7 mouse cellular contexts compared by ENCODE assay signal in the genomic region with DNA sequence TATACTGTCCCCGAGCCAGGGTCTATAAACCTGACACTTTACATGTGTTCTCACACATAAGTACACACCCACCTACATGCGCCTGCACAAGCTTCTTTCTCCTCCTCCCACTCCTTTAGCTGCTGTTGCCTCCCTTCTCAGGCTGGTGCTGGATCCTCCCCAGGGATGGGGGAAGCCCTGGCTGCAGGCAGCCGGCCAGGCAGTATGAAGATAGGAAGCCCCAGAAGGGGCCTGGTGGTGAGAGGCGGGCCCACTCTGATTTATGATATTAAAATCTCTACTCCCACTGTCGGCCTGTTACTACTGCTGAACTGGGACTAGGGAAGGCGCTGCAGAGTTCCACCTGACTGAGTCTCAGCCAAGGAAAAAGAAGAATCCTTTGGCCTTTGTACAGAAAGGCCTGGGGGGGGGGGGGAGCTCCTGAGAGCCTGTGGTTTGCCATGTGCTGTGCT. TPM values are rescaled to one million over a fixed set of nuclear protein-coding genes. Genes with fewer than 3 reads are reported as not detected.
DNase-seq lines count a peak whose midpoint lies in the region; ATAC-seq and TF ChIP-seq lines count a peak whose summit lies in the region.

No protein-coding gene starts in this region.

- H3K4me3 ChIP-seq in MEL (ENCODE audit: control insufficient read depth in 1 of 2, insufficient read depth in 1 of 2, low read depth in 2 of 2, low read length in 2 of 2): no peak overlapping the region
- H3K4me3 ChIP-seq in hindbrain, embryonic 11.5 days (ENCODE audit: low read depth, low read length): no peak overlapping the region
- no peak overlapping the region for H3K4me3 ChIP-seq in midbrain, embryonic 14.5 days (replicated peaks; ENCODE audit: low read depth, low read length)

- no peak overlapping the region for H3K9ac ChIP-seq in MEL (ENCODE audit: control insufficient read depth, low read depth, low read length, poor library complexity, severe bottlenecking)
- H3K9ac ChIP-seq in hindbrain, embryonic 11.5 days (ENCODE audit: low read depth, low read length): 0 out of 2 replicates have a peak overlapping the region, but pooled peaks have one; percentile 53
- H3K9ac ChIP-seq in midbrain, embryonic 14.5 days (replicated peaks; ENCODE audit: low read length): no peak overlapping the region

- peaks cover 3% of the 10 kb centered on the region; the same call in 1 of the 2 replicates for H3K79me2 ChIP-seq in MEL (ENCODE audit: control insufficient read depth, insufficient read depth, low read length, poor library complexity)

- TF ChIP-seq EP300 in MEL (IDR thresholded peaks at IDR 0.05; ENCODE audit: low read depth in 1 of 2, low read length in 2 of 2): peak; percentile 21 to 22; a peak in 2 of 4 replicates

- no peak for ATAC-seq in hindbrain, embryonic 11.5 days (ENCODE audit: low FRiP score)
- 0 out of 2 replicates have a peak, but pooled peaks have one; percentile 6 for ATAC-seq in midbrain, embryonic 14.5 days (ENCODE audit: low FRiP score, low TSS enrichment)

- 54% methylated on average over 6 of the region's 6 CpGs for WGBS in hindbrain, embryonic 11.5 days
- 38% methylated on average over 6 of the region's 6 CpGs for WGBS in midbrain, embryonic 14.5 days

- peaks cover 3 to 23% of the 10 kb centered on the region in 2 experiments; a peak in 3 of 4 replicates for H3K4me1 ChIP-seq in MEL (ENCODE audit: control insufficient read depth in 1 of 2, insufficient read depth in 2 of 2, low read length in 2 of 2)
- peaks cover 18% of the 10 kb centered on the region for H3K4me1 ChIP-seq in hindbrain, embryonic 11.5 days (replicated peaks; ENCODE audit: control insufficient read depth, insufficient read depth, low read length)
- H3K4me1 ChIP-seq in midbrain, embryonic 14.5 days (ENCODE audit: control insufficient read depth, insufficient read depth, low read length): peaks cover 20% of the 10 kb centered on the region

- peak; percentile 77 for DNase-seq in 3T3-L1 (ENCODE audit: low read depth, low spot score)
- peak; percentile 55 for DNase-seq in MEL (ENCODE audit: low read depth, low spot score)
- DNase-seq in hindbrain, embryonic 11.5 days (ENCODE audit: low spot score): no peak
- peak; percentile 64 to 75 for DNase-seq in layer of hippocampus, postnatal 36 days
- DNase-seq in midbrain, embryonic 14.5 days: peak; percentile 16
- no peak for DNase-seq in cerebellum, postnatal 14 days
- no peak for DNase-seq in adrenal gland, postnatal 25 days

- no peak for TF ChIP-seq RAD21 in MEL (IDR thresholded peaks at IDR 0.05; ENCODE audit: low read depth, low read length)

- H3K4me2 ChIP-seq in hindbrain, embryonic 11.5 days (replicated peaks; ENCODE audit: low read depth, low read length): peak overlapping the region; percentile 77
- no peak overlapping the region for H3K4me2 ChIP-seq in midbrain, embryonic 14.5 days (ENCODE audit: low read length)

- no peak for TF ChIP-seq POLR2A in MEL (IDR thresholded peaks at IDR 0.05; ENCODE audit: control insufficient read depth in 1 of 2, insufficient read depth in 1 of 2, low read depth in 1 of 2, low read length in 2 of 2, poor library complexity in 1 of 2)

- no peaks in the 10 kb centered on the region for H3K9me3 ChIP-seq in MEL (replicated peaks; ENCODE audit: insufficient read depth, low read length)
- H3K9me3 ChIP-seq in hindbrain, embryonic 11.5 days (ENCODE audit: control insufficient read depth, low read length): no peaks in the 10 kb centered on the region
- no peaks in the 10 kb centered on the region for H3K9me3 ChIP-seq in midbrain, embryonic 14.5 days (ENCODE audit: control insufficient read depth, low read length)

- H3K27me3 ChIP-seq in MEL (ENCODE audit: control insufficient read depth in 1 of 2, insufficient read depth in 2 of 2, low read length in 2 of 2): no peaks in the 10 kb centered on the region; a peak in 1 of 4 replicates
- peaks cover 31% of the 10 kb centered on the region for H3K27me3 ChIP-seq in hindbrain, embryonic 11.5 days (ENCODE audit: control insufficient read depth, insufficient read depth, low read length)
- H3K27me3 ChIP-seq in midbrain, embryonic 14.5 days (ENCODE audit: control insufficient read depth, insufficient read depth, low read length): peaks cover 26% of the 10 kb centered on the region

- H3K36me3 ChIP-seq in MEL (ENCODE audit: control insufficient read depth in 1 of 2, insufficient read depth in 2 of 2, low read length in 2 of 2): peaks cover 0 to 15% of the 10 kb centered on the region in 2 experiments; a peak in 2 of 4 replicates
- no peaks in the 10 kb centered on the region for H3K36me3 ChIP-seq in hindbrain, embryonic 11.5 days (ENCODE audit: control insufficient read depth, insufficient read depth, low read length)
- peaks cover 6% of the 10 kb centered on the region for H3K36me3 ChIP-seq in midbrain, embryonic 14.5 days (ENCODE audit: control insufficient read depth, insufficient read depth, low read length)

- H3K27ac ChIP-seq in MEL (ENCODE audit: control insufficient read depth, low read depth, low read length): no peak overlapping the region
- peak overlapping the region; percentile 61; the same call in 1 of the 2 replicates for H3K27ac ChIP-seq in hindbrain, embryonic 11.5 days (ENCODE audit: low read depth, low read length)
- H3K27ac ChIP-seq in midbrain, embryonic 14.5 days (replicated peaks; ENCODE audit: low read depth, low read length): no peak overlapping the region; the same call in 1 of the 2 replicates

- no peak for TF ChIP-seq CTCF in MEL (IDR thresholded peaks at IDR 0.05 in 2 of 3, conservative IDR thresholded peaks at IDR 0.05 in 1 of 3; ENCODE audit: control insufficient read depth in 1 of 3, insufficient read depth in 1 of 3, low read depth in 2 of 3, low read length in 3 of 3, poor library complexity in 1 of 3, severe bottlenecking in 1 of 3)

TF ChIP-seq in MEL, 35 proteins besides CTCF, POLR2A, EP300 and RAD21 (continues in another document):
- TF ChIP-seq RCOR1 (IDR thresholded peaks at IDR 0.05; ENCODE audit: low read depth, low read length): peak; percentile 95
- no peak for TF ChIP-seq NRF1 (IDR thresholded peaks at IDR 0.05; ENCODE audit: insufficient read depth, low read depth, low read length, poor library complexity, severe bottlenecking)
- peak; percentile 41; the same call in 1 of the 2 replicates for TF ChIP-seq MXI1 (IDR thresholded peaks at IDR 0.05; ENCODE audit: low read depth, low read length)
- TF ChIP-seq POLR2AphosphoS5 (IDR thresholded peaks at IDR 0.05; ENCODE audit: borderline replicate concordance, low read depth, low read length): no peak
- peak; percentile 82 for TF ChIP-seq TBP (IDR thresholded peaks at IDR 0.05; ENCODE audit: low read depth, low read length)
- TF ChIP-seq SMC3 (IDR thresholded peaks at IDR 0.05; ENCODE audit: low read depth, low read length): no peak
- 0 out of 2 replicates have a peak, but pooled peaks have one; percentile 12 for TF ChIP-seq ETS1 (IDR thresholded peaks at IDR 0.05; ENCODE audit: low read depth, low read length)
- no peak for TF ChIP-seq ELF1 (IDR thresholded peaks at IDR 0.05; ENCODE audit: low read depth, low read length)
- TF ChIP-seq MYB (IDR thresholded peaks at IDR 0.05; ENCODE audit: low read depth, low read length): no peak
- no peak for TF ChIP-seq MAX (IDR thresholded peaks at IDR 0.05; ENCODE audit: low read length)

RNA-seq across cellular contexts. Expression of gene Wnk4, which starts 1.1 kb away (rescaled TPM):
- total RNA-seq in MEL (2012; rRNA removed): 0.72 and 0.92 TPM in 2 replicates
- polyA plus RNA-seq in MEL (2012; ENCODE audit: insufficient read depth in 1 of 2, insufficient read length in 2 of 2, low read depth in 1 of 2, low replicate concordance in 2 of 2, missing spikeins in 1 of 2): 1 to 10 TPM in 1 of 2 experiments, not detected in 1; 3.4 TPM
- polyA plus RNA-seq in hindbrain, embryonic 11.5 days (2014; fragmentation: Nextera tagmentation; extraction: Ambion mirVana): 5.2 and 6.0 TPM in 2 replicates
- 1 to 10 TPM; 6.4 to 8.3 TPM for total RNA-seq in layer of hippocampus, postnatal 36 days (2021)
- polyA plus RNA-seq in midbrain, embryonic 14.5 days (2014; fragmentation: Nextera tagmentation; extraction: Ambion mirVana): 4.3 and 5.3 TPM in 2 replicates
- 1.7 and 2.6 TPM in 2 replicates for total RNA-seq in adrenal gland, postnatal 25 days (2021)

RNA-seq across cellular contexts. Expression of gene Vps25, which starts 5.8 kb away (rescaled TPM):
- total RNA-seq in MEL (2012; rRNA removed): 68.4 and 75.5 TPM in 2 replicates
- 100 to 1,000 TPM in 1 of 2 experiments, not detected in 1; 107 TPM for polyA plus RNA-seq in MEL (2012; ENCODE audit: insufficient read depth in 1 of 2, insufficient read length in 2 of 2, low read depth in 1 of 2, low replicate concordance in 2 of 2, missing spikeins in 1 of 2)
- 117 and 119 TPM in 2 replicates for polyA plus RNA-seq in hindbrain, embryonic 11.5 days (2014; fragmentation: Nextera tagmentation; extraction: Ambion mirVana)
- 10 to 100 TPM; 63.0 to 66.0 TPM for total RNA-seq in layer of hippocampus, postnatal 36 days (2021)
- polyA plus RNA-seq in midbrain, embryonic 14.5 days (2014; fragmentation: Nextera tagmentation; extraction: Ambion mirVana): 111 and 134 TPM in 2 replicates
- total RNA-seq in adrenal gland, postnatal 25 days (2021): 112 and 116 TPM in 2 replicates

RNA-seq across cellular contexts. Expression of gene Ramp2, which starts 13.5 kb away (rescaled TPM):
- total RNA-seq in MEL (2012; rRNA removed): 0.12 TPM in 1 of 2 replicates, not detected in the other
- not detected for polyA plus RNA-seq in MEL (2012; ENCODE audit: insufficient read depth in 1 of 2, insufficient read length in 2 of 2, low read depth in 1 of 2, low replicate concordance in 2 of 2, missing spikeins in 1 of 2)
- polyA plus RNA-seq in hindbrain, embryonic 11.5 days (2014; fragmentation: Nextera tagmentation; extraction: Ambion mirVana): 63.0 and 71.9 TPM in 2 replicates
- 10 to 100 TPM; 63.7 to 68.0 TPM for total RNA-seq in layer of hippocampus, postnatal 36 days (2021)
- polyA plus RNA-seq in midbrain, embryonic 14.5 days (2014; fragmentation: Nextera tagmentation; extraction: Ambion mirVana): 59.7 and 84.0 TPM in 2 replicates
- total RNA-seq in adrenal gland, postnatal 25 days (2021): 53.9 and 57.0 TPM in 2 replicates

RNA-seq across cellular contexts. Expression of gene Cntd1, which starts 19.5 kb away (rescaled TPM):
- 2.4 TPM in 2 replicates for total RNA-seq in MEL (2012; rRNA removed)
- polyA plus RNA-seq in MEL (2012; ENCODE audit: insufficient read depth in 1 of 2, insufficient read length in 2 of 2, low read depth in 1 of 2, low replicate concordance in 2 of 2, missing spikeins in 1 of 2): under 1 TPM in 1 of 2 experiments, not detected in 1; 0.84 TPM
- polyA plus RNA-seq in hindbrain, embryonic 11.5 days (2014; fragmentation: Nextera tagmentation; extraction: Ambion mirVana): 1.3 and 1.7 TPM in 2 replicates
- total RNA-seq in layer of hippocampus, postnatal 36 days (2021): under 1 TPM; 0.58 to 0.67 TPM
- 0.38 and 0.55 TPM in 2 replicates for polyA plus RNA-seq in midbrain, embryonic 14.5 days (2014; fragmentation: Nextera tagmentation; extraction: Ambion mirVana)
- 0.67 and 0.73 TPM in 2 replicates for total RNA-seq in adrenal gland, postnatal 25 days (2021)

RNA-seq across cellular contexts. Expression of gene Coa3, which starts 19.6 kb away (rescaled TPM):
- 294 and 325 TPM in 2 replicates for total RNA-seq in MEL (2012; rRNA removed)
- polyA plus RNA-seq in MEL (2012; ENCODE audit: insufficient read depth in 1 of 2, insufficient read length in 2 of 2, low read depth in 1 of 2, low replicate concordance in 2 of 2, missing spikeins in 1 of 2): 100 to 1,000 TPM in 1 of 2 experiments, not detected in 1; 120 TPM
- polyA plus RNA-seq in hindbrain, embryonic 11.5 days (2014; fragmentation: Nextera tagmentation; extraction: Ambion mirVana): 213 and 217 TPM in 2 replicates
- 100 to 1,000 TPM in 1 of 2 experiments, 10 to 100 TPM in 1; 96.7 to 113 TPM for total RNA-seq in layer of hippocampus, postnatal 36 days (2021)
- 221 and 243 TPM in 2 replicates for polyA plus RNA-seq in midbrain, embryonic 14.5 days (2014; fragmentation: Nextera tagmentation; extraction: Ambion mirVana)
- 67.9 and 74.9 TPM in 2 replicates for total RNA-seq in adrenal gland, postnatal 25 days (2021)

Comparison
In these comparisons a context has a peak if more than half of its experiments do, and no peak if none do; other contexts are left out.
1. DNase-seq: peak in 3T3-L1 (single experiment), MEL (single experiment), layer of hippocampus, postnatal 36 days (2 of 2) and midbrain, embryonic 14.5 days (single experiment); none in hindbrain, embryonic 11.5 days (single experiment), cerebellum, postnatal 14 days (0 of 2) and adrenal gland, postnatal 25 days (single experiment).
2. RNA of gene Ramp2, which starts 13.5 kb away (total RNA-seq): 63.7 to 68.0 TPM in layer of hippocampus, postnatal 36 days and 53.9 to 57.0 TPM in adrenal gland, postnatal 25 days; 0.12 TPM in MEL; every median in the first group is over 10 times any median in the second.